Mouse (Mus musculus) stomach, postnatal 0 days (tissue): ENCODE measurements around the gene Dek. TPM values are rescaled to one million over a fixed set of nuclear protein-coding genes. Genes with fewer than 3 reads are reported as not detected.
A peak's percentile ranks its signal among the peaks of the same experiment; 100 is the strongest.

Experiments used
- ATAC-seq: fragments of 200-750 bp; cut with Nextera tagmentation; 2 replicates; pipeline ENCODE4 v1.8.0; 2017; ENCODE audit not compliant: low FRiP score, low TSS enrichment
- DNase-seq: peaks from one replicate; pipeline ENCODE4 v3.0.0-alpha.2; 2016; ENCODE audit warnings: low spot score
- H3K27ac ChIP-seq: fragments of 300-500 bp; sonication (generic); replicated peaks from 2 replicates; pipeline ENCODE4 v1.5.1; 2014; ENCODE audit warnings: mild to moderate bottlenecking, control low read depth
- H3K27me3 ChIP-seq: fragments of 300-500 bp; sonication (generic); 2 replicates; pipeline ENCODE4 v1.6.1; 2014; ENCODE audit warnings: low read length; ENCODE audit not compliant: control insufficient read depth, insufficient read depth
- H3K36me3 ChIP-seq: fragments of 300-500 bp; sonication (generic); 2 replicates; pipeline ENCODE4 v1.6.1; 2014; ENCODE audit warnings: low read length, mixed read lengths; ENCODE audit not compliant: control insufficient read depth, insufficient read depth
- H3K4me1 ChIP-seq: fragments of 300-500 bp; sonication (generic); replicated peaks from 2 replicates; pipeline ENCODE4 v1.6.1; 2014; ENCODE audit warnings: antibody characterized with exemption; ENCODE audit not compliant: control insufficient read depth, insufficient read depth
- H3K4me2 ChIP-seq: fragments of 300-500 bp; sonication (generic); replicated peaks from 2 replicates; pipeline ENCODE4 v1.6.1; 2014; ENCODE audit warnings: low read depth, mild to moderate bottlenecking, control low read depth, moderate library complexity
- H3K4me3 ChIP-seq: fragments of 300-500 bp; sonication (generic); 2 replicates; pipeline ENCODE4 v1.5.1; 2014; ENCODE audit warnings: low read depth, low read length, control low read depth
- H3K9ac ChIP-seq: fragments of 300-500 bp; sonication (generic); 2 replicates; pipeline ENCODE4 v1.6.1; 2014; ENCODE audit warnings: mild to moderate bottlenecking, low read length, control low read depth, mixed read lengths
- H3K9me3 ChIP-seq: fragments of 300-500 bp; sonication (generic); 2 replicates; pipeline ENCODE4 v1.6.1; 2016; ENCODE audit warnings: low read length; ENCODE audit not compliant: control insufficient read depth
- CTCF ChIP-seq: IDR thresholded peaks from 2 replicates; pipeline ENCODE4 v1.5.1; 2016; ENCODE audit warnings: antibody characterized with exemption, low read depth, mild to moderate bottlenecking, moderate library complexity
- EP300 ChIP-seq: optimal IDR thresholded peaks from 2 replicates; pipeline ENCODE3; 2016; ENCODE audit warnings: antibody characterized with exemption
- WGBS: fragments of 180-500 bp; shearing (Covaris S2); extraction: QIAGEN DNeasy Blood & Tissue Kit; methylation state at CpG from one replicate; pipeline ENCODE4 v1.1.7; 2014; 5-methylcytosine and 5-hydroxymethylcytosine counted together
- polyA plus RNA-seq: library from polyadenylated mRNA; unstranded; fragments of >200 nt; fragmentation: Nextera tagmentation; extraction: Ambion mirVana; gene quantifications from 2 replicates; pipeline ENCODE4 v1.2.1, GENCODE M21; 2015

Dek gene
- polyA plus RNA-seq, 1 experiment from 2014 or later, result 133 TPM

- Histone ChIP-seq H3K27me3 (no peaks in the 10 kb centered on the region), H3K9me3 (no peaks in the 10 kb centered on the region), H3K9ac (no peak overlapping the region), H3K4me3 (no peak overlapping the region), H3K4me2 (no peak overlapping the region), H3K27ac (no peak overlapping the region), H3K36me3 (no peaks in the 10 kb centered on the region), H3K4me1 (no peaks in the 10 kb centered on the region)
- DNase-seq, result no peak
- no peak for ATAC-seq
- TF ChIP-seq EP300 (no peak), CTCF (peak; percentile 48)
- 38% methylated on average over 12 of the region's 12 CpGs for WGBS
These were observed 15.4 kb upstream of the Dek start for GRCm38 (mm10) chr13:47121333-47121889.

GRCm38 (mm10) chr13:47116000-47116399 is 10.0 kb upstream of the Dek start:
- whole genome bisulfite sequencing, result 82% methylated on average over 3 of the region's 3 CpGs

DNA sequence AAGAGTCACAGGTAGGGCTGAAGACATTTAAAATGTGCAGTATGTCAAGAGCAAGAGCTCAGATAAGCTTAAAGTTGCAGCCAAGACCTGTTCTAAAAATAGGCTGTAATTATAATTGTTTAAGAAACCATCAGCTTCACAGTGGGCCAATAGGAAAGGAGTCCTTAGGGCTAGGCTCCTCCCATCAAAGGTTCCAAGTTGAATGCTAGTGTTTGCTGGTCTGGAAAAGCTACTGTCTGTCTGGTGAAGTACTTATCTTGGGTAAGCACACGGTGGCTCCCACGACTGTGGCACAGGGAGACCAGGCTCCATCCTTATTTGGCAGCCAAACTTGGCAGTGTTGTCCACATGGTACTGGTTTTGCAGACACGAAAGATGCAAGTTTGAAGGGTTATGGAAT is 6.9 kb upstream of the Dek start:
- H3K27me3 ChIP-seq, result no peaks in the 10 kb centered on the region
- H3K4me3 ChIP-seq, result no peak overlapping the region
- H3K4me1 ChIP-seq, result no peaks in the 10 kb centered on the region
- no peaks in the 10 kb centered on the region for H3K9me3 ChIP-seq
- H3K4me2 ChIP-seq, result no peak overlapping the region
- H3K27ac ChIP-seq, result no peak overlapping the region
- 41% methylated on average over 3 of the region's 3 CpGs for WGBS
- no peaks in the 10 kb centered on the region for H3K36me3 ChIP-seq
- ATAC-seq, result no peak
- no peak overlapping the region for H3K9ac ChIP-seq
- DNase-seq, result no peak
- TF ChIP-seq EP300 (no peak), CTCF (no peak)

More at GRCm38 (mm10) chr13:47116000-47116399, 10.0 kb upstream of the Dek start:
- ATAC-seq, result no peak
- Histone ChIP-seq H3K4me1 (no peaks in the 10 kb centered on the region), H3K4me3 (no peak overlapping the region), H3K9me3 (no peaks in the 10 kb centered on the region), H3K4me2 (no peak overlapping the region), H3K27ac (no peak overlapping the region), H3K27me3 (no peaks in the 10 kb centered on the region), H3K9ac (no peak overlapping the region), H3K36me3 (no peaks in the 10 kb centered on the region)
- no peak for DNase-seq
- TF ChIP-seq CTCF, result no peak

DNA sequence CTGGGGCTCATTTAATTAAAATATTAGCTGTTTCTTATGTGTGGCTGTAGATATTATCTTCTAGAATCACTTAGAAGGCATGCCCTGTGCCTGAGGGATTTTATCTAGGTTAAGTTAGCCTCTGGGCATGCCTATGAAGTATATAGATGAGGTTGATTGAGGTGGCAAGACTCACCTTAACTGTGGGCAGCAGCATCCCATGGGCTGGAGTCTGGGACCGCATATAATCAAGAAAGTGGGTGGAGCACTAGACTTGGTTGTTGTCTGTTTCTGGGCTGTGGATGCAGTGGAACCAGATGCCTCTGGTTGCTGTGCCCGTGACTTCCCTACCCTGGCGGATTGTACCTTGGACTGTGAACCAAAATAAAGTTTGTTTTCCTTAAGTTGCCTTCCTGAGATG is 6.1 kb upstream of the Dek start:
- Histone ChIP-seq H3K27ac (no peak overlapping the region), H3K36me3 (no peaks in the 10 kb centered on the region), H3K4me1 (no peaks in the 10 kb centered on the region), H3K4me2 (no peak overlapping the region), H3K9ac (no peak overlapping the region), H3K4me3 (no peak overlapping the region), H3K27me3 (no peaks in the 10 kb centered on the region), H3K9me3 (no peaks in the 10 kb centered on the region)
- DNase-seq (no peak), ATAC-seq (no peak)
- 79% methylated on average over 3 of the region's 3 CpGs for WGBS
- TF ChIP-seq EP300 (no peak), CTCF (no peak)

GRCm38 (mm10) chr13:47111185-47111584 is 5.2 kb upstream of the Dek start:
- no peaks in the 10 kb centered on the region for H3K9me3 ChIP-seq
- H3K36me3 ChIP-seq, result no peaks in the 10 kb centered on the region
- no peak overlapping the region for H3K4me3 ChIP-seq
- ATAC-seq (no peak), DNase-seq (no peak)
- no peaks in the 10 kb centered on the region for H3K27me3 ChIP-seq
- no peaks in the 10 kb centered on the region for H3K4me1 ChIP-seq
- TF ChIP-seq EP300, result no peak
- TF ChIP-seq CTCF, result no peak
- H3K27ac ChIP-seq, result no peak overlapping the region
- H3K4me2 ChIP-seq, result no peak overlapping the region
- WGBS, result 86% methylated on average over 3 of the region's 3 CpGs
- no peak overlapping the region for H3K9ac ChIP-seq

GRCm38 (mm10) chr13:47109239-47109638 is 3.2 kb upstream of the Dek start:
- Histone ChIP-seq H3K36me3 (no peaks in the 10 kb centered on the region), H3K4me1 (no peaks in the 10 kb centered on the region), H3K4me2 (no peak overlapping the region), H3K9me3 (no peaks in the 10 kb centered on the region), H3K27me3 (no peaks in the 10 kb centered on the region), H3K9ac (no peak overlapping the region), H3K27ac (no peak overlapping the region), H3K4me3 (no peak overlapping the region)
- ATAC-seq (no peak), DNase-seq (no peak)
- TF ChIP-seq CTCF, result no peak
- TF ChIP-seq EP300, result no peak
- 45% methylated on average over 2 of the region's 2 CpGs for WGBS
